Mouse (Mus musculus) neutrophil, adult 5-6 weeks (primary cell): ENCODE data around the gene Dgkd. TPM values are rescaled to one million over a fixed set of nuclear protein-coding genes. Genes with fewer than 3 reads are reported as not detected.

ENCODE experiments used
- ATAC-seq: fragments of 151-379, 151-347 bp; 2 replicates; pipeline ENCODE4 v1.8.0; 2017; ENCODE audit warnings: mild to moderate bottlenecking, moderate TSS enrichment; ENCODE audit not compliant: insufficient number of reproducible peaks, poor library complexity, low FRiP score, severe bottlenecking; ENCODE audit errors: extremely low read depth
- total RNA-seq: library from RNA; stranded (forward); fragments of 200-1000 nt; gene quantifications from 2 replicates; pipeline ENCODE4 v1.2.3, GENCODE M21; 2017

The Dgkd gene
- total RNA-seq, 1 experiment from 2014 or later, result 301 TPM

- ATAC-seq, result no peak
Observed at GRCm38 (mm10) chr1:87992716-87993115, 139.6 kb downstream of the Dgkd start.

Other genes starting within 250 kb of the Dgkd start
- 183 and 196 TPM in 2 replicates for gene Inpp5d, start 233.0 kb upstream of the Dgkd start, total RNA-seq
- gene Atg16l1, start 97.4 kb upstream of the Dgkd start, total RNA-seq, result 115 and 117 TPM in 2 replicates
- 6.3 and 8.0 TPM in 2 replicates for gene Sag, start 49.6 kb upstream of the Dgkd start, total RNA-seq
- 24.6 and 27.8 TPM in 2 replicates for gene Usp40, start 155.3 kb downstream of the Dgkd start, total RNA-seq
- not detected in 2 replicates for gene Ugt1a10, start 202.1 kb downstream of the Dgkd start, total RNA-seq
- not detected in 2 replicates for gene Ugt1a9, start 217.5 kb downstream of the Dgkd start, total RNA-seq
- not detected in 2 replicates for gene Ugt1a8, start 234.5 kb downstream of the Dgkd start, total RNA-seq
- gene Ugt1a7c, start 241.8 kb downstream of the Dgkd start, total RNA-seq, result 123 TPM in 2 replicates
- gene Ugt1a6b, start 250.0 kb downstream of the Dgkd start, total RNA-seq, result 8.6 and 9.6 TPM in 2 replicates